Mouse (Mus musculus) bone marrow, adult 2 months (tissue): ENCODE measurements around the gene Samd1. TPM values are rescaled to one million over a fixed set of nuclear protein-coding genes. Genes with fewer than 3 reads are reported as not detected.

Source experiments
- H3K27ac ChIP-seq: fragments of 200-500 bp; 2 replicates; pipeline ENCODE4 v1.5.1; 2012; ENCODE audit warnings: low read depth, mild to moderate bottlenecking, control low read depth, inconsistent platforms, low read length; ENCODE audit not compliant: control insufficient read depth, poor library complexity, insufficient read depth
- H3K4me1 ChIP-seq: fragments of 200-500 bp; 2 replicates; pipeline ENCODE4 v1.6.1; 2011; ENCODE audit warnings: low read length; ENCODE audit not compliant: control insufficient read depth, insufficient read depth
- H3K4me3 ChIP-seq: fragments of 200-500 bp; replicated peaks from 2 replicates; pipeline ENCODE3; 2011; ENCODE audit warnings: mild to moderate bottlenecking, low read depth, low read length, control low read depth; ENCODE audit not compliant: control insufficient read depth
- CTCF ChIP-seq: fragments of 200-500 bp; IDR thresholded peaks from 2 replicates; pipeline ENCODE4 v1.5.1; 2011; ENCODE audit warnings: low read length, control low read depth; ENCODE audit not compliant: control insufficient read depth, insufficient read depth
- POLR2A ChIP-seq: fragments of 200-500 bp; IDR thresholded peaks from 2 replicates; pipeline ENCODE4 v1.6.1; 2011; ENCODE audit warnings: low read depth, mild to moderate bottlenecking, control low read depth, low read length, borderline replicate concordance; ENCODE audit not compliant: control insufficient read depth
- WGBS: fragments of 180-500 bp; shearing (Covaris S2); methylation state at CpG from one replicate; pipeline ENCODE4 v1.1.7; 2018; 5-methylcytosine and 5-hydroxymethylcytosine counted together
- polyA plus RNA-seq: library from polyadenylated mRNA; stranded (reverse); fragments of >200 nt; gene quantifications from 2 replicates; pipeline ENCODE4 v1.2.4, GENCODE M21; 2011; ENCODE audit warnings: low replicate concordance; ENCODE audit not compliant: missing spikeins, insufficient read depth, insufficient read length

The Samd1 gene
- polyA plus RNA-seq, 1 experiment, result 159 TPM

DNA sequence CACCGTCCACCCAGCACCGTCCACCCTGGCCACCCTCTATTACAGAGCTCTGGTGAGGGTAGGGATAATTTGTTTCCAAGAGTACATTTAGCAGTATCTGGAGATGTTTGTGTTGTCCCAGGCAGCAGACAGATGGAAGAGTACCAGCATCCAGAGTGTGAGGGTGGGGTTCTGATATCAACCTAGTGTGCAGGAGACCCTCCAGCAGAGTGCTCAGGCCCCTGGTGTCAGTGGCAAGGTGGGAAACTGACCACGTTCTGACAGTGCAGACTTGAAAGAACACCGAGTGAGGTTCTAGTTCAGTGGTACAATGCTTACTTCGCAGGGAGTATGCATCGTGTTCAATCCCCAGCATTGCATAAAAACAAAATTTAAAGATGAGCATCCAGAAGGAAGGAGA lies 25.8 kb upstream of the Samd1 start:
- no peak overlapping the region for H3K27ac ChIP-seq
- 86% methylated on average over 6 of the region's 6 CpGs for WGBS
- H3K4me1 ChIP-seq, result no peaks in the 10 kb centered on the region; the same call in 1 of the 2 replicates
- no peak overlapping the region for H3K4me3 ChIP-seq
- no peak for TF ChIP-seq POLR2A
- TF ChIP-seq CTCF, result no peak

DNA sequence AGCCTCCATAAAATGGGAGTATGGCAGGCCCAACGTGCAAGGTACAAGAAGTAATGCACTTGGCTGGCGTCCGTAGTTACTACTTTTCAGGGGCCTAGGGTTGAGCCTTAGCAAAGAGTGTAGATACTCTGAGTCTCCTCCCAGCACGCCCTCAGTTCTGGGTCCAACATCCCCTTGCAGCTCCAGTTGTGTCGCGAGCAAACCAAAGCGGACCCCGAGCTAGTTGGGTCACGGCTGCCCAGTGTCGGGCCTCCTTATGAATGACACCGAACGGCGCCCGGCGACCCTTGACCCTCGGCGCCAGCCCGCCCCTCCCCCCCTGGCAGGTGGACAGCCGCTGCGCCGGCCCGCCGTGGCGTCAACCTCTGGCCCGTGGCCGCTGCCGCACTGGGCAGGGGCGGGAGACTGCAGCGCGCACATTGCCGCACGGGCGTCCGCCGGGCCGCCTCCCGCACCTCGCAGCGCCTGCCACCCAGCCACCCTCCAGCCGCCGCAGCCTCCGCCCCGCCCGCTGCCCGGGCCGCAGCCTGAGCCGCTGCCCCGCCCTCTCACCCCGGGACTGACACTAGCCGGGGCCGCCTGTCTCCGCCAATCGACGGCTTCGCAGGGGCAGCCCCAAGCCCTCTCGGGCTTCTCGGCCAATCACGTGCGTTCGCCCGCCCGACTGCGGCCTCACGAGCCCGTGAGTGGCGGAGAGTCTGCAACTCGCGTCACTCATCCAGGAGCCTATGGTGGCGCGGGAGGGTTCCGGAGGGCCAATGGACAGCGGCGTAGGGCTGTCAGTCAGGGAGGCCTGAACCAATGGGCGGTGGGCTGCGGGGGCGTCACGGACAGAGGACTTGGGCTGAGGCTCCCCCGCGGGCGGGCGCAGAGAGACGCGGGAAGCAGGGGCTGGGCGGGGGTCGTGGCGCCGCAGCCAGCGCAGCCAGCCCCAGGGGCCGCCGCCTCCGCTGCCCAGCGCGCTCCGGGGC lies 25.0 kb upstream of the Samd1 start, which contains the start of gene Prkaca:
Prkaca (plus strand) TSS at position 844 of the 971 bp plus-strand sequence.
- Histone ChIP-seq H3K4me1 (no peaks in the 10 kb centered on the region; the same call in none of the 2 replicates), H3K27ac (peak within 1 kb of the TSS; percentile 69; the same call in 1 of the 2 replicates), H3K4me3 (peak within 1 kb of the TSS; percentile 75)
- whole genome bisulfite sequencing, result under 1% methylated on average over 92 of the region's 94 CpGs
- TF ChIP-seq CTCF, result no peak
- no peak for TF ChIP-seq POLR2A

- peak overlapping the region; percentile 60; the same call in 1 of the 2 replicates for H3K27ac ChIP-seq
- H3K4me3 ChIP-seq, result peak overlapping the region; percentile 68
- WGBS, result 10% methylated on average over 37 of the region's 37 CpGs
- TF ChIP-seq CTCF (no peak), POLR2A (no peak)
- no peaks in the 10 kb centered on the region; the same call in none of the 2 replicates for H3K4me1 ChIP-seq
These were observed 24.1 kb upstream of the Samd1 start for GRCm38 (mm10) chr8:83973161-83974031.

DNA sequence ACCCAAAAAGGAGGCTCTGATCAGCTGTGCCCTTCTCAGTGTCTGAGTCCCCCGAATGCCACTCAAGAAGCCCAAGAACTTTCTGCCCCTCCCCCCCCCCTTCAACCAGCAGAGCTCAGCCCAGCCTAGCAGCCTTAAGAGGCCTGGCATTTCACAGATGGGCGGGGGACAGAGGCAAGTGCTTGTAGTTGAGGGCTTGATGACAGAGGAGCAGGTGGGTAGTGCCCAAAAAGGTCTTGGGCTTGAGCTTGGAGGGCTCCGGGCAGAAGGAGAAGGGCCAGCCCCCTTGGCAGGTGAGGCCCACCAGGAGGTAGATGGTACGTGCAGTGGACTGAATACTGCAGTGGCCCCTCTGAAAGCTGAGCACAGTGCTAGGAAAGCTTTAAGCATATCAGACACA lies 23.0 kb upstream of the Samd1 start:
- Histone ChIP-seq H3K4me3 (no peak overlapping the region), H3K27ac (no peak overlapping the region), H3K4me1 (no peaks in the 10 kb centered on the region; the same call in none of the 2 replicates)
- no peak for TF ChIP-seq CTCF
- no peak for TF ChIP-seq POLR2A
- 85% methylated on average over 4 of the region's 4 CpGs for WGBS

DNA sequence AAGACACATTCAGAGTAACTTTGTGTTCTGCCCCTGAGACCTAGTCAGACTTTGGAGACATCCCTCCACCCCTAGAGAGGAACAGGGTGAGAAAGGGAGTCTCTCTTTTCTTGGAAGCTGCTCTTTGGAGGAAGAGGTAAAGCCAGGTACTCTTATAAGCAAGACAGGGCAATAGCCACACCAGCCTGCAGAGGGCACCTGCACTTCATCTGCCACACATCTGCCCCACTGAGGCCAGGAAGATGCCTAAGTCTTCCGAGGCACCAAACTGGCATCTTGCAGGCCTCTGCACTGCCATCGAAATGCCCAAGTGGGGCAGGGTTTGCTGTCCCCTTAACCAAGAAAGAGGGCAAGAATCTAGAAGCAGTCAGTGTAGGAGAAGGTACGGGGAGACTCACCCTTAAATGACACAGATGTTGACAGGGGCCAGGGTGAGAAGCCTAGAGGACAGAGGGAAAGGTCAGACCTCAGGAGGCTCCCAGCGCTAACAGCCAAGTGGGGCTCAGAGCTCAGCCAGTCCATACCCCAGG lies 21.3 kb upstream of the Samd1 start:
- 59% methylated on average over 4 of the region's 4 CpGs for whole genome bisulfite sequencing
- no peak overlapping the region for H3K4me3 ChIP-seq
- H3K4me1 ChIP-seq, result no peaks in the 10 kb centered on the region; the same call in none of the 2 replicates
- no peak overlapping the region for H3K27ac ChIP-seq
- TF ChIP-seq POLR2A (no peak), CTCF (peak; percentile 68)

DNA sequence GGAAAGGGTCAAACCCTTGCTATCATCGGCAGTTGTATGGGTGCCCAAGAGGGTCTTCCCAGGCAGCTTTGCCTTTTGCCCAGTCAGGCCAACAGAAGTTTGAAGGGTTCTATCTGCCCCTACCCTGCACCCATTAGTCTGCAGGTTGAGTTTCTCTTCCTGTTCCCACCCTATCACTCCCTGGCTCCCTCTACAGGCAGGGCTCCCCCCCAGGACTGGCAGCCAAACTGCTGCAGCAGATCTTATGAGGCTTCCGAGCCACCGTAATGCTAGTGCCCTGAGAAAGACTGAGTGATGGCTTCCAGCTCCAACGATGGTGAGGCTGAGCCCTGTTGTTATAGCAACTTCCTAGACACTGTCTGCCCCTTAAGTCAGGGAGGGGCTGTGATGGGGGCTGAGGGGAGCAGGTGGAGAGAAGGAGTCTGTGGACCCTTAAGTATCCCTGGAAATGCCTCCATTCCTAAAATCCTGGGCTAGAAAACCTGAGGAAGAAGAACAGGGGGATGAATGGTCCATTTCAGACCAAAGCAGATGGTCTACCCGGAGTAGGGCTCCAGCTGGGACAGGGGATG lies 20.6 kb upstream of the Samd1 start:
- TF ChIP-seq POLR2A (no peak), CTCF (no peak)
- 84% methylated on average over 5 of the region's 5 CpGs for WGBS
- H3K4me3 ChIP-seq, result no peak overlapping the region
- H3K4me1 ChIP-seq, result no peaks in the 10 kb centered on the region; the same call in none of the 2 replicates
- H3K27ac ChIP-seq, result no peak overlapping the region

DNA sequence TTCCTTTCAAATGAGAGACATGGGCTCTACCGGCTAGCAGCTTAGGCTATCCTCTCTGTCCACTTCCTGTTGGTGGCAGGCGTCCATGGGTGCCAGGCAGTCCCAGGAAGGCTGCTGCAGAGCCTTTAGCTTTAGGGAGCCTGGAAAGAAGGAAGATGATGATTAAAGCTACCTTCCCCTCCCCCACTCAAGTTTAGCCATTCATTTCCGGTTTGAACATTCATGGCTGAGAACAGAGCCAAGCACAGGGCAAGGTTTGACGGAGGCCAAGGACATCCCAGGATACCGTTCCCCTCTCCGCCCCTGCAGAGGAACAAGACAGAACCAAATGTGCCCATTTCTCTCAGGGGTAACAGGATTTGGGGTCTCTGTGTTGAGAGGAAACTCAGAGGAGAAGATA lies 19.8 kb upstream of the Samd1 start:
- H3K27ac ChIP-seq, result no peak overlapping the region; the same call in 1 of the 2 replicates
- no peak overlapping the region for H3K4me3 ChIP-seq
- no peak for TF ChIP-seq POLR2A
- no peak for TF ChIP-seq CTCF

More for the DNA sequence above, 19.8 kb upstream of the Samd1 start:
- 38% methylated on average over 6 of the region's 6 CpGs for WGBS
- no peaks in the 10 kb centered on the region; the same call in none of the 2 replicates for H3K4me1 ChIP-seq
